Comparison of ENCODE assay signal across 22 mouse cellular contexts in genomic region chr2:143451661-143452060, GRCm38 (mm10).
DNase-seq lines count a peak whose midpoint lies in the region; ATAC-seq lines count a peak whose summit lies in the region.
"Had no signal": no experiment of that assay in that cellular context is flagged by ENCODE, and none has a peak within 500 bp of the region (broad histone marks: within the 10 kb centered on the region; RNA-seq: fewer than 3 reads in every experiment).

No protein-coding gene starts in this region.

- no peak overlapping the region for H3K4me3 ChIP-seq in hindbrain, embryonic 11.5 days (ENCODE audit: low read depth, low read length)
- H3K4me3 ChIP-seq in hindbrain, embryonic 10.5 days: no peak overlapping the region
- H3K4me3 ChIP-seq in intestine, embryonic 15.5 days (replicated peaks): no peak overlapping the region
- H3K4me3 ChIP-seq: forebrain, embryonic 15.5 days; gastrocnemius, adult 2 months; hindbrain, embryonic 13.5 days; limb, embryonic 15.5 days; stomach, embryonic 15.5 days had no signal

- no peak overlapping the region for H3K4me2 ChIP-seq in hindbrain, embryonic 11.5 days (replicated peaks; ENCODE audit: low read depth, low read length)
- no peak overlapping the region for H3K4me2 ChIP-seq in intestine, embryonic 15.5 days (replicated peaks)
- H3K4me2 ChIP-seq: forebrain, embryonic 15.5 days; hindbrain, embryonic 13.5 days; limb, embryonic 15.5 days; midbrain, embryonic 11.5 days; stomach, embryonic 15.5 days had no signal

- no peak overlapping the region for H3K27ac ChIP-seq in hindbrain, embryonic 11.5 days (ENCODE audit: low read depth, low read length)
- no peak overlapping the region for H3K27ac ChIP-seq in hindbrain, embryonic 10.5 days
- no peak overlapping the region for H3K27ac ChIP-seq in intestine, embryonic 15.5 days
- H3K27ac ChIP-seq: forebrain, embryonic 15.5 days; gastrocnemius, adult 2 months; hindbrain, embryonic 13.5 days; limb, embryonic 15.5 days; stomach, embryonic 15.5 days had no signal

- no peaks in the 10 kb centered on the region for H3K9me3 ChIP-seq in hindbrain, embryonic 11.5 days (ENCODE audit: control insufficient read depth, low read length)
- H3K9me3 ChIP-seq in hindbrain, embryonic 10.5 days: no peaks in the 10 kb centered on the region
- H3K9me3 ChIP-seq in intestine, embryonic 15.5 days: no peaks in the 10 kb centered on the region
- H3K9me3 ChIP-seq: forebrain, embryonic 15.5 days; hindbrain, embryonic 13.5 days; limb, embryonic 15.5 days; stomach, embryonic 15.5 days had no signal

- no peaks in the 10 kb centered on the region for H3K36me3 ChIP-seq in hindbrain, embryonic 11.5 days (ENCODE audit: control insufficient read depth, insufficient read depth, low read length)
- no peaks in the 10 kb centered on the region for H3K36me3 ChIP-seq in hindbrain, embryonic 10.5 days
- H3K36me3 ChIP-seq in intestine, embryonic 15.5 days: no peaks in the 10 kb centered on the region
- H3K36me3 ChIP-seq: forebrain, embryonic 15.5 days; hindbrain, embryonic 13.5 days; limb, embryonic 15.5 days; stomach, embryonic 15.5 days had no signal

- no peaks in the 10 kb centered on the region for H3K4me1 ChIP-seq in hindbrain, embryonic 11.5 days (replicated peaks; ENCODE audit: control insufficient read depth, insufficient read depth, low read length)
- no peaks in the 10 kb centered on the region for H3K4me1 ChIP-seq in hindbrain, embryonic 10.5 days (replicated peaks)
- no peaks in the 10 kb centered on the region for H3K4me1 ChIP-seq in intestine, embryonic 15.5 days (replicated peaks)
- H3K4me1 ChIP-seq: forebrain, embryonic 15.5 days; limb, embryonic 15.5 days; stomach, embryonic 15.5 days had no signal

- ATAC-seq in hindbrain, embryonic 11.5 days (ENCODE audit: low FRiP score): no peak
- no peak for ATAC-seq in intestine, embryonic 15.5 days
- ATAC-seq: forebrain, embryonic 15.5 days; intestine, embryonic 16.5 days had no signal

- intact Hi-C loops in heart, postnatal 10 days (cut with DNase I): no loop called here

- no peaks in the 10 kb centered on the region for H3K27me3 ChIP-seq in hindbrain, embryonic 11.5 days (ENCODE audit: control insufficient read depth, insufficient read depth, low read length)
- no peaks in the 10 kb centered on the region for H3K27me3 ChIP-seq in hindbrain, embryonic 10.5 days (ENCODE audit: insufficient read depth, poor library complexity, severe bottlenecking)
- no peaks in the 10 kb centered on the region for H3K27me3 ChIP-seq in intestine, embryonic 15.5 days (replicated peaks)
- H3K27me3 ChIP-seq: forebrain, embryonic 15.5 days; hindbrain, embryonic 13.5 days; limb, embryonic 15.5 days; stomach, embryonic 15.5 days had no signal

- no peak overlapping the region for H3K9ac ChIP-seq in hindbrain, embryonic 11.5 days (ENCODE audit: low read depth, low read length)
- no peak overlapping the region for H3K9ac ChIP-seq in intestine, embryonic 15.5 days
- H3K9ac ChIP-seq: forebrain, embryonic 15.5 days; hindbrain, embryonic 13.5 days; limb, embryonic 15.5 days; stomach, embryonic 15.5 days had no signal

- DNase-seq in hindbrain, embryonic 11.5 days (ENCODE audit: low spot score): peak; percentile 9
- DNase-seq in hindbrain, embryonic 10.5 days (ENCODE audit: low spot score): no peak
- peak; percentile 48 for DNase-seq in retina, embryonic 14.5 days (ENCODE audit: low spot score)
- no peak for DNase-seq in retina, postnatal 1 day
- DNase-seq in embryo, embryonic 10 days (ENCODE audit: low spot score): peak; percentile 56
- peak; percentile 29 for DNase-seq in mesoderm, embryonic 11.5 days (ENCODE audit: low read depth, low spot score)
- no peak for DNase-seq in heart, postnatal 10 days
- DNase-seq: adrenal gland, postnatal 25 days; B cell, adult 2 months; cerebellum, adult 2 months; gastrocnemius, adult 2 months; heart, adult 18-20 months; kidney, postnatal 10 days; lung, postnatal 36 days; spleen, adult 18-20 months had no signal

Comparison
In these comparisons a context has a peak if more than half of its experiments do, and no peak if none do; other contexts are left out.
1. DNase-seq: peak in hindbrain, embryonic 11.5 days (single experiment), retina, embryonic 14.5 days (single experiment), embryo, embryonic 10 days (single experiment) and mesoderm, embryonic 11.5 days (single experiment); none in hindbrain, embryonic 10.5 days (single experiment), retina, postnatal 1 day (single experiment) and heart, postnatal 10 days (0 of 2).